Mouse (Mus musculus) kidney, embryonic 16.5 days (tissue): Measurements from ENCODE around the gene Slc1a2. TPM values are rescaled to one million over a fixed set of nuclear protein-coding genes. Genes with fewer than 3 reads are reported as not detected.

Experiments used
- ATAC-seq: fragments of 200-750 bp; cut with Nextera tagmentation; 2 replicates; pipeline ENCODE4 v1.8.0; 2017; ENCODE audit warnings: moderate TSS enrichment; ENCODE audit not compliant: low FRiP score, low TSS enrichment
- H3K27ac ChIP-seq: fragments of 300-500 bp; sonication (generic); 2 replicates; pipeline ENCODE4 v1.5.1; 2014; ENCODE audit warnings: low read length
- H3K27me3 ChIP-seq: fragments of 300-500 bp; sonication (generic); 2 replicates; pipeline ENCODE4 v1.6.1; 2014; ENCODE audit warnings: low read length, control low read depth, mixed read lengths; ENCODE audit not compliant: insufficient read depth
- H3K36me3 ChIP-seq: fragments of 300-500 bp; sonication (generic); 2 replicates; pipeline ENCODE4 v1.6.1; 2014; ENCODE audit warnings: low read length, control low read depth, mixed read lengths; ENCODE audit not compliant: insufficient read depth
- H3K4me1 ChIP-seq: fragments of 300-500 bp; sonication (generic); 2 replicates; pipeline ENCODE4 v1.6.1; 2014; ENCODE audit warnings: low read length, control low read depth, mixed read lengths; ENCODE audit not compliant: insufficient read depth
- H3K4me2 ChIP-seq: fragments of 300-500 bp; sonication (generic); replicated peaks from 2 replicates; pipeline ENCODE4 v1.6.1; 2014; ENCODE audit warnings: low read depth, low read length
- H3K4me3 ChIP-seq: fragments of 300-500 bp; sonication (generic); 2 replicates; pipeline ENCODE4 v1.5.1; 2014; ENCODE audit warnings: mild to moderate bottlenecking, low read length
- H3K9ac ChIP-seq: fragments of 300-500 bp; sonication (generic); replicated peaks from 2 replicates; pipeline ENCODE4 v1.6.1; 2014; ENCODE audit warnings: low read length
- H3K9me3 ChIP-seq: fragments of 300-500 bp; sonication (generic); 2 replicates; pipeline ENCODE4 v1.6.1; 2016; ENCODE audit warnings: low read length, control low read depth
- WGBS: fragments of 180-500 bp; shearing (Covaris S2); extraction: QIAGEN DNeasy Blood & Tissue Kit; methylation state at CpG from one replicate; pipeline ENCODE4 v1.1.7; 2014; 5-methylcytosine and 5-hydroxymethylcytosine counted together
- polyA plus RNA-seq: library from polyadenylated mRNA; unstranded; fragments of >200 nt; fragmentation: Nextera tagmentation; extraction: Ambion mirVana; gene quantifications from 2 replicates; pipeline ENCODE4 v1.2.1, GENCODE M21; 2015

Slc1a2 gene
- polyA plus RNA-seq, 1 experiment from 2014 or later = 0.12 TPM

- H3K9me3 ChIP-seq = no peaks in the 10 kb centered on the region
- H3K9ac ChIP-seq = no peak overlapping the region
- peaks cover 32% of the 10 kb centered on the region for H3K27me3 ChIP-seq
- H3K4me2 ChIP-seq = no peak overlapping the region
- WGBS = 76% methylated on average over 2 of the region's 2 CpGs
- peaks cover 22% of the 10 kb centered on the region; the same call in 1 of the 2 replicates for H3K4me1 ChIP-seq
- no peak for ATAC-seq
- H3K27ac ChIP-seq = no peak overlapping the region
- no peaks in the 10 kb centered on the region for H3K36me3 ChIP-seq
- H3K4me3 ChIP-seq = no peak overlapping the region
These were observed 2.6 kb downstream of the Slc1a2 start for GRCm38 (mm10) chr2:102661052-102661451.

- Histone ChIP-seq H3K36me3 (no peaks in the 10 kb centered on the region), H3K4me1 (peaks cover 22% of the 10 kb centered on the region; the same call in 1 of the 2 replicates), H3K27me3 (peaks cover 27% of the 10 kb centered on the region), H3K4me3 (no peak overlapping the region), H3K9me3 (no peaks in the 10 kb centered on the region), H3K4me2 (no peak overlapping the region), H3K9ac (no peak overlapping the region), H3K27ac (no peak overlapping the region)
- no peak for ATAC-seq
- 65% methylated on average over 9 of the region's 9 CpGs for WGBS
These were observed 4.5 kb downstream of the Slc1a2 start for GRCm38 (mm10) chr2:102662911-102663310.

GRCm38 (mm10) chr2:102663339-102663738 lies 4.9 kb downstream of the Slc1a2 start:
- no peak overlapping the region for H3K27ac ChIP-seq
- no peak for ATAC-seq
- peaks cover 27% of the 10 kb centered on the region for H3K27me3 ChIP-seq
- no peak overlapping the region for H3K4me3 ChIP-seq
- no peak overlapping the region for H3K4me2 ChIP-seq
- no peak overlapping the region for H3K9ac ChIP-seq
- H3K36me3 ChIP-seq = no peaks in the 10 kb centered on the region
- 31% methylated on average over 6 of the region's 6 CpGs for WGBS
- H3K4me1 ChIP-seq = peaks cover 17% of the 10 kb centered on the region; the same call in 1 of the 2 replicates
- no peaks in the 10 kb centered on the region for H3K9me3 ChIP-seq

- no peak overlapping the region for H3K4me3 ChIP-seq
- peaks cover 16% of the 10 kb centered on the region; the same call in 1 of the 2 replicates for H3K4me1 ChIP-seq
- no peaks in the 10 kb centered on the region for H3K9me3 ChIP-seq
- no peak overlapping the region for H3K4me2 ChIP-seq
- no peak overlapping the region for H3K27ac ChIP-seq
- no peak for ATAC-seq
- H3K27me3 ChIP-seq = peaks cover 27% of the 10 kb centered on the region
- no peaks in the 10 kb centered on the region for H3K36me3 ChIP-seq
- H3K9ac ChIP-seq = no peak overlapping the region
- WGBS = 70% methylated on average over 3 of the region's 3 CpGs
These were observed 5.4 kb downstream of the Slc1a2 start for GRCm38 (mm10) chr2:102663865-102664264.

GRCm38 (mm10) chr2:102667981-102668380 lies 9.5 kb downstream of the Slc1a2 start:
- Histone ChIP-seq H3K27ac (no peak overlapping the region), H3K4me2 (no peak overlapping the region), H3K9me3 (no peaks in the 10 kb centered on the region), H3K36me3 (no peaks in the 10 kb centered on the region), H3K4me1 (0 out of 2 replicates have a peak, but pooled peaks cover 4% of the 10 kb centered on the region), H3K9ac (no peak overlapping the region), H3K27me3 (no peaks in the 10 kb centered on the region; the same call in 1 of the 2 replicates), H3K4me3 (no peak overlapping the region)
- no peak for ATAC-seq
- 75% methylated on average over 6 of the region's 6 CpGs for WGBS

- Histone ChIP-seq H3K27ac (no peak overlapping the region), H3K4me2 (no peak overlapping the region), H3K36me3 (no peaks in the 10 kb centered on the region), H3K4me1 (no peaks in the 10 kb centered on the region), H3K9me3 (no peaks in the 10 kb centered on the region), H3K27me3 (no peaks in the 10 kb centered on the region; the same call in 1 of the 2 replicates), H3K4me3 (no peak overlapping the region), H3K9ac (no peak overlapping the region)
- WGBS = 16% methylated on average over 6 of the region's 6 CpGs
- no peak for ATAC-seq
These were observed 11.1 kb downstream of the Slc1a2 start for GRCm38 (mm10) chr2:102669580-102669979.

GRCm38 (mm10) chr2:102674582-102674981 lies 16.1 kb downstream of the Slc1a2 start:
- Histone ChIP-seq H3K4me1 (no peaks in the 10 kb centered on the region), H3K9me3 (no peaks in the 10 kb centered on the region), H3K27me3 (no peaks in the 10 kb centered on the region), H3K4me2 (no peak overlapping the region), H3K27ac (no peak overlapping the region), H3K36me3 (no peaks in the 10 kb centered on the region), H3K9ac (no peak overlapping the region), H3K4me3 (no peak overlapping the region)
- no peak for ATAC-seq
- WGBS = 52% methylated on average over 2 of the region's 2 CpGs

GRCm38 (mm10) chr2:102675275-102675674 lies 16.8 kb downstream of the Slc1a2 start:
- H3K27ac ChIP-seq = no peak overlapping the region
- no peaks in the 10 kb centered on the region for H3K9me3 ChIP-seq
- H3K36me3 ChIP-seq = no peaks in the 10 kb centered on the region
- H3K9ac ChIP-seq = no peak overlapping the region
- no peaks in the 10 kb centered on the region for H3K4me1 ChIP-seq
- H3K4me2 ChIP-seq = no peak overlapping the region
- no peak for ATAC-seq
- no peak overlapping the region for H3K4me3 ChIP-seq
- 73% methylated on average over 6 of the region's 6 CpGs for WGBS
- no peaks in the 10 kb centered on the region for H3K27me3 ChIP-seq

- H3K4me3 ChIP-seq = no peak overlapping the region
- WGBS = 92% methylated on average over 9 of the region's 9 CpGs
- H3K4me2 ChIP-seq = no peak overlapping the region
- no peaks in the 10 kb centered on the region for H3K9me3 ChIP-seq
- ATAC-seq = no peak
- no peak overlapping the region for H3K27ac ChIP-seq
- H3K9ac ChIP-seq = no peak overlapping the region
- no peaks in the 10 kb centered on the region for H3K27me3 ChIP-seq
- no peaks in the 10 kb centered on the region for H3K4me1 ChIP-seq
- H3K36me3 ChIP-seq = no peaks in the 10 kb centered on the region
These were observed 18.4 kb downstream of the Slc1a2 start for GRCm38 (mm10) chr2:102676716-102677312.

- no peak overlapping the region for H3K4me2 ChIP-seq
- WGBS = 59% methylated on average over 6 of the region's 6 CpGs
- no peaks in the 10 kb centered on the region for H3K4me1 ChIP-seq
- no peak overlapping the region for H3K27ac ChIP-seq
- H3K27me3 ChIP-seq = no peaks in the 10 kb centered on the region
- no peaks in the 10 kb centered on the region for H3K36me3 ChIP-seq
- H3K9me3 ChIP-seq = no peaks in the 10 kb centered on the region
- H3K9ac ChIP-seq = no peak overlapping the region
- no peak for ATAC-seq
- H3K4me3 ChIP-seq = no peak overlapping the region
These were observed 18.9 kb downstream of the Slc1a2 start for GRCm38 (mm10) chr2:102677400-102677799.
